Mouse (Mus musculus) stomach, embryonic 14.5 days (tissue): Measurements from ENCODE around the gene Wwox. TPM values are rescaled to one million over a fixed set of nuclear protein-coding genes. Genes with fewer than 3 reads are reported as not detected.

Source experiments
- ATAC-seq: fragments of 200-750 bp; cut with Nextera tagmentation; 2 replicates; pipeline ENCODE4 v1.8.0; 2017; ENCODE audit warnings: low read depth, moderate TSS enrichment; ENCODE audit not compliant: insufficient number of reproducible peaks, insufficient read depth, low FRiP score
- H3K27ac ChIP-seq: fragments of 300-500 bp; sonication (generic); 2 replicates; pipeline ENCODE4 v1.5.1; 2014; ENCODE audit warnings: mild to moderate bottlenecking, low read length, moderate library complexity, mixed read lengths
- H3K27me3 ChIP-seq: fragments of 300-500 bp; sonication (generic); 2 replicates; pipeline ENCODE4 v1.6.1; 2014; ENCODE audit warnings: low read length, control low read depth, mixed read lengths; ENCODE audit not compliant: control insufficient read depth, insufficient read depth
- H3K36me3 ChIP-seq: fragments of 300-500 bp; sonication (generic); 2 replicates; pipeline ENCODE4 v1.6.1; 2014; ENCODE audit warnings: mild to moderate bottlenecking, control low read depth, low read length, moderate library complexity, mixed read lengths; ENCODE audit not compliant: control insufficient read depth, insufficient read depth
- H3K4me1 ChIP-seq: fragments of 300-500 bp; sonication (generic); 2 replicates; pipeline ENCODE4 v1.6.1; 2014; ENCODE audit warnings: low read length, control low read depth, mixed read lengths; ENCODE audit not compliant: control insufficient read depth, insufficient read depth
- H3K4me2 ChIP-seq: fragments of 300-500 bp; sonication (generic); replicated peaks from 2 replicates; pipeline ENCODE4 v1.6.1; 2014; ENCODE audit warnings: low read depth, low read length, control low read depth
- H3K4me3 ChIP-seq: fragments of 300-500 bp; sonication (generic); 2 replicates; pipeline ENCODE4 v1.5.1; 2014; ENCODE audit warnings: low read depth, low read length, control low read depth
- H3K9ac ChIP-seq: fragments of 300-500 bp; sonication (generic); replicated peaks from 2 replicates; pipeline ENCODE4 v1.6.1; 2014; ENCODE audit warnings: low read depth, mild to moderate bottlenecking, control low read depth, low read length, moderate library complexity, mixed read lengths
- H3K9me3 ChIP-seq: fragments of 300-500 bp; sonication (generic); 2 replicates; pipeline ENCODE4 v1.6.1; 2016; ENCODE audit warnings: low read depth, low read length, control low read depth; ENCODE audit not compliant: control insufficient read depth
- WGBS: fragments of 180-500 bp; shearing (Covaris S2); extraction: QIAGEN DNeasy Blood & Tissue Kit; methylation state at CpG from one replicate; pipeline ENCODE4 v1.1.7; 2014; 5-methylcytosine and 5-hydroxymethylcytosine counted together
- polyA plus RNA-seq: library from polyadenylated mRNA; unstranded; fragments of >200 nt; fragmentation: Nextera tagmentation; extraction: Ambion mirVana; gene quantifications from 2 replicates; pipeline ENCODE4 v1.2.1, GENCODE M21; 2014

The Wwox gene
- polyA plus RNA-seq, 1 experiment from 2014 or later: 15.4 TPM

GRCm38 (mm10) chr8:115350707-115351106, 911.3 kb downstream of the Wwox start:
- no peak overlapping the region for H3K4me3 ChIP-seq
- 83% methylated on average over 6 of the region's 6 CpGs for WGBS
- peaks cover 4% of the 10 kb centered on the region; the same call in 1 of the 2 replicates for H3K9me3 ChIP-seq
- ATAC-seq: no peak
- H3K4me2 ChIP-seq: no peak overlapping the region
- no peak overlapping the region for H3K27ac ChIP-seq
- H3K4me1 ChIP-seq: no peaks in the 10 kb centered on the region
- no peaks in the 10 kb centered on the region for H3K27me3 ChIP-seq
- H3K36me3 ChIP-seq: no peaks in the 10 kb centered on the region
- no peak overlapping the region for H3K9ac ChIP-seq

GRCm38 (mm10) chr8:115357663-115358335, 918.3 kb downstream of the Wwox start:
- H3K27ac ChIP-seq: no peak overlapping the region
- no peaks in the 10 kb centered on the region for H3K4me1 ChIP-seq
- H3K36me3 ChIP-seq: no peaks in the 10 kb centered on the region
- no peaks in the 10 kb centered on the region for H3K27me3 ChIP-seq
- no peak for ATAC-seq
- H3K4me2 ChIP-seq: no peak overlapping the region
- WGBS: 56% methylated on average over 16 of the region's 16 CpGs
- H3K4me3 ChIP-seq: no peak overlapping the region
- H3K9ac ChIP-seq: no peak overlapping the region
- H3K9me3 ChIP-seq: peaks cover 4% of the 10 kb centered on the region; the same call in 1 of the 2 replicates

- no peak overlapping the region for H3K9ac ChIP-seq
- no peak overlapping the region for H3K4me2 ChIP-seq
- 92% methylated on average over 11 of the region's 11 CpGs for WGBS
- no peaks in the 10 kb centered on the region for H3K27me3 ChIP-seq
- peaks cover 4% of the 10 kb centered on the region; the same call in 1 of the 2 replicates for H3K9me3 ChIP-seq
- no peak overlapping the region for H3K27ac ChIP-seq
- H3K4me3 ChIP-seq: no peak overlapping the region
- H3K36me3 ChIP-seq: no peaks in the 10 kb centered on the region
- no peaks in the 10 kb centered on the region for H3K4me1 ChIP-seq
- ATAC-seq: no peak
These were observed 919.0 kb downstream of the Wwox start for GRCm38 (mm10) chr8:115358481-115358880.

DNA sequence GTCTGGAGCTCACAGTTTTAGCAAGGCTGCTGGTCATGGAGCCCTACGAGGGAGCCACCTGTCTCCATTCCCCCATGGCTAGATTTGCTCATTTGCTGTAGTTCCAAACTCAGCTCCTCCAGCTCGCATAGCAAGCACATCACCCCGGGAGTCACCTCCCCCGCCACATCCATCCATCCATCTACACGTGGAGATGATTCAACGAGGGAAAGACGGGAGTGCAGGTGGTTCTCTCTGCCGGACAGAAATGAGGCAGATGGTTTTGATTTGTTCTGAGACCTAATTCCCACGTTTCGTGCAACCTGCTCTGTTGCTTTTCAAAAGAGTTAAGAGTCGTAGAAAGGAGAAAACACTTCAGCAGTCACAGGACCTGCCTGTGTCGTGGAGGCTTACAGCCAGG, 920.2 kb downstream of the Wwox start:
- Histone ChIP-seq H3K36me3 (no peaks in the 10 kb centered on the region), H3K9ac (no peak overlapping the region), H3K4me3 (no peak overlapping the region), H3K27me3 (no peaks in the 10 kb centered on the region), H3K9me3 (no peaks in the 10 kb centered on the region), H3K4me2 (no peak overlapping the region), H3K4me1 (no peaks in the 10 kb centered on the region), H3K27ac (no peak overlapping the region)
- 48% methylated on average over 12 of the region's 12 CpGs for WGBS
- ATAC-seq: no peak

DNA sequence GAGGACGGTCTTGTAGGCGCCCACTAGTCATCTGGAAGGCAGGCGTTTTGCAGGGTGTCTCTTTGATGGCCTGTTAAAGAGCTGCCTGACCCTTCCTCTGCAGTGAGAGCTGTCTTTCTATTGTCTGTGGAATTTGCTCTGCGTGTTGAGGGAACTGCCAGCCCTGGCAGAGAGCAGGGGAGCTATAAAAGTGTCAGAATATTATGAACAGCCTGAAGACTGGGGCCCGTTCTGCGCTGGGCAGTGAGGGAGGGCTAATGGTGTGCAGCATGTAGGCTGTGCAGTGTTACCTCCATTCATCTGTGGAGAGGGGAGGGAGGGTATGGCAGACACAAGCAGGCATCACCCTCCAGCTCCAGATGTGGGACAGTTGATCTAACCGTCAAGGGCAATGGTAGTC, 923.1 kb downstream of the Wwox start:
- no peaks in the 10 kb centered on the region for H3K27me3 ChIP-seq

DNA sequence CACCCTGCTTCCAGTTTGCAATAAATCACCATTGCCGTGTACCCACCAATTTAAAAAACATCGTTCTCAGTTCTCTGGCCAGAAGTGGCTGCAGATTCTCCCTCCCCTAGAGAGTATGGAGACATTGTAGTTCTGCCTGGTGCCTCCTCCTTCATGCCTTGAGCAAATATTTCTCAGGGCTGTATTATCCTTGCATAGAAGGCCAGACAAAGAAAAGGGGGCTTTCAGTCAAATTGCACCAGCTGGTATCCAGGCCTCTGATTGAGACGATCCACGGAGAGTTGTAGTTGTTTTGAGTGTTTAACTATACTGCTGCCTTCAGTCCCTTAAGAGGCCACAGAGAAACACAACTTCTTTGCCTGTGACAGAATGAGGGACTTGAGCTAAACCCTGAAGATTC, 935.5 kb downstream of the Wwox start:
- H3K27me3 ChIP-seq: no peaks in the 10 kb centered on the region
- ATAC-seq: no peak
- H3K27ac ChIP-seq: no peak overlapping the region
- peaks cover 19% of the 10 kb centered on the region for H3K4me1 ChIP-seq
- WGBS: 15% methylated on average over 4 of the region's 4 CpGs
- H3K4me2 ChIP-seq: no peak overlapping the region
- H3K36me3 ChIP-seq: no peaks in the 10 kb centered on the region
- H3K4me3 ChIP-seq: no peak overlapping the region
- H3K9ac ChIP-seq: no peak overlapping the region
- no peaks in the 10 kb centered on the region for H3K9me3 ChIP-seq

More for the DNA sequence above, 923.1 kb downstream of the Wwox start:
- Histone ChIP-seq H3K4me3 (no peak overlapping the region), H3K9ac (no peak overlapping the region), H3K27ac (no peak overlapping the region), H3K4me1 (no peaks in the 10 kb centered on the region), H3K36me3 (no peaks in the 10 kb centered on the region), H3K4me2 (no peak overlapping the region), H3K9me3 (no peaks in the 10 kb centered on the region)
- 33% methylated on average over 7 of the region's 7 CpGs for WGBS
- no peak for ATAC-seq

GRCm38 (mm10) chr8:115375361-115376047, 936.0 kb downstream of the Wwox start:
- 55% methylated on average over 8 of the region's 8 CpGs for whole genome bisulfite sequencing
- Histone ChIP-seq H3K27me3 (no peaks in the 10 kb centered on the region), H3K4me3 (no peak overlapping the region), H3K9me3 (no peaks in the 10 kb centered on the region), H3K9ac (no peak overlapping the region), H3K36me3 (no peaks in the 10 kb centered on the region), H3K27ac (no peak overlapping the region), H3K4me1 (peaks cover 19% of the 10 kb centered on the region), H3K4me2 (no peak overlapping the region)
- ATAC-seq: no peak

GRCm38 (mm10) chr8:115377321-115377720, 937.9 kb downstream of the Wwox start:
- ATAC-seq: no peak
- H3K9ac ChIP-seq: no peak overlapping the region
- no peak overlapping the region for H3K27ac ChIP-seq
- WGBS: 41% methylated on average over 4 of the region's 4 CpGs
- no peaks in the 10 kb centered on the region for H3K27me3 ChIP-seq
- peaks cover 19% of the 10 kb centered on the region for H3K4me1 ChIP-seq
- H3K4me2 ChIP-seq: no peak overlapping the region
- no peaks in the 10 kb centered on the region for H3K9me3 ChIP-seq
- H3K4me3 ChIP-seq: no peak overlapping the region
- H3K36me3 ChIP-seq: no peaks in the 10 kb centered on the region
